1 mouse cellular context compared by ENCODE assay signal in genomic region chr11:78428309-78428708, GRCm38 (mm10).
TF ChIP-seq lines count a peak whose summit lies in the region.

No protein-coding gene starts in this region.

TF ChIP-seq in MEL, 35 proteins besides CTCF, POLR2A, EP300 and RAD21 (continued from another document):
- TF ChIP-seq ZNF384 (IDR thresholded peaks at IDR 0.05; ENCODE audit: low read depth, low read length) (no peak), SMC3 (IDR thresholded peaks at IDR 0.05; ENCODE audit: low read depth, low read length) (no peak), ZC3H11A (IDR thresholded peaks at IDR 0.05; ENCODE audit: low read depth, low read length) (no peak), E2F4 (IDR thresholded peaks at IDR 0.05; ENCODE audit: borderline replicate concordance, low read depth, low read length) (no peak), GATA1 (IDR thresholded peaks at IDR 0.05; ENCODE audit: low read depth, low read length) (no peak), TAL1 (IDR thresholded peaks at IDR 0.05; ENCODE audit: low read length) (no peak), MXI1 (IDR thresholded peaks at IDR 0.05; ENCODE audit: low read depth, low read length) (no peak), USF1 (IDR thresholded peaks at IDR 0.05; ENCODE audit: low read depth, low read length) (no peak), NELFE (IDR thresholded peaks at IDR 0.05; ENCODE audit: low read depth, low read length) (no peak)
